Mouse (Mus musculus): Measurements from ENCODE around the gene Irs3. TPM values are rescaled to one million over a fixed set of nuclear protein-coding genes. Genes with fewer than 3 reads are reported as not detected.

Gene Irs3
- polyA plus RNA-seq, 2 experiments: 0.15 to 0.30 TPM

- Histone ChIP-seq H3K9ac (ENCODE audit: low read depth, low read length, severe bottlenecking) (no peak overlapping the region), H3K4me2 (replicated peaks; ENCODE audit: low read depth, low read length, severe bottlenecking) (no peak overlapping the region), H3K4me1 (ENCODE audit: control insufficient read depth, insufficient read depth, low read length) (peaks cover 10% of the 10 kb centered on the region), H3K27ac (replicated peaks; ENCODE audit: low read depth, low read length) (no peak overlapping the region), H3K27me3 (ENCODE audit: control insufficient read depth, insufficient read depth, low read length) (no peaks in the 10 kb centered on the region), H3K9me3 (ENCODE audit: control insufficient read depth, low read length) (no peaks in the 10 kb centered on the region), H3K4me3 (replicated peaks; ENCODE audit: low read length) (no peak overlapping the region), H3K36me3 (ENCODE audit: control insufficient read depth, insufficient read depth, low read length) (no peaks in the 10 kb centered on the region)
- TF ChIP-seq POLR2A (IDR thresholded peaks at IDR 0.05; ENCODE audit: borderline replicate concordance, extremely low read depth, insufficient read depth, insufficient read length): no peak
- 79% methylated on average over 6 of the region's 6 CpGs for WGBS
- ATAC-seq (ENCODE audit: low FRiP score, low read depth) (no peak), DNase-seq (ENCODE audit: low spot score) (no peak)
Measured at GRCm38 (mm10) chr5:137686127-137686790, 40.7 kb upstream of the Irs3 start.

GRCm38 (mm10) chr5:137685653-137686052 is 40.1 kb upstream of the Irs3 start:
- H3K4me2 ChIP-seq (replicated peaks; ENCODE audit: low read depth, low read length, severe bottlenecking): no peak overlapping the region
- TF ChIP-seq POLR2A (IDR thresholded peaks at IDR 0.05; ENCODE audit: borderline replicate concordance, extremely low read depth, insufficient read depth, insufficient read length): no peak
- H3K9ac ChIP-seq (ENCODE audit: low read depth, low read length, severe bottlenecking): no peak overlapping the region
- H3K27me3 ChIP-seq (ENCODE audit: control insufficient read depth, insufficient read depth, low read length): no peaks in the 10 kb centered on the region
- no peaks in the 10 kb centered on the region for H3K9me3 ChIP-seq (ENCODE audit: control insufficient read depth, low read length)
- ATAC-seq (ENCODE audit: low FRiP score, low read depth): no peak
- no peaks in the 10 kb centered on the region for H3K36me3 ChIP-seq (ENCODE audit: control insufficient read depth, insufficient read depth, low read length)
- no peak overlapping the region for H3K27ac ChIP-seq (replicated peaks; ENCODE audit: low read depth, low read length)
- WGBS: 88% methylated on average over 3 of the region's 3 CpGs
- peaks cover 10% of the 10 kb centered on the region for H3K4me1 ChIP-seq (ENCODE audit: control insufficient read depth, insufficient read depth, low read length)
- no peak for DNase-seq (ENCODE audit: low spot score)
- H3K4me3 ChIP-seq (replicated peaks; ENCODE audit: low read length): no peak overlapping the region

GRCm38 (mm10) chr5:137684294-137685123 is 39.0 kb upstream of the Irs3 start, which contains the start of gene Agfg2:
TSS of gene Agfg2 (minus strand) at chr5:137684726.
- no peaks in the 10 kb centered on the region for H3K9me3 ChIP-seq (ENCODE audit: control insufficient read depth, low read length)
- H3K4me2 ChIP-seq (replicated peaks; ENCODE audit: low read depth, low read length, severe bottlenecking): peak within 1 kb of the TSS; percentile 96
- WGBS: under 1% methylated on average over 54 of the region's 62 CpGs
- H3K27me3 ChIP-seq (ENCODE audit: control insufficient read depth, insufficient read depth, low read length): no peaks in the 10 kb centered on the region
- H3K4me3 ChIP-seq (replicated peaks; ENCODE audit: low read length): peak within 1 kb of the TSS; percentile 71
- DNase-seq (ENCODE audit: low spot score) (peak; percentile 99), ATAC-seq (ENCODE audit: low FRiP score, low read depth) (peak; percentile 100)
- H3K27ac ChIP-seq (replicated peaks; ENCODE audit: low read depth, low read length): no peak within 1 kb of the TSS
- peaks cover 10% of the 10 kb centered on the region for H3K4me1 ChIP-seq (ENCODE audit: control insufficient read depth, insufficient read depth, low read length)
- H3K36me3 ChIP-seq (ENCODE audit: control insufficient read depth, insufficient read depth, low read length): no peaks in the 10 kb centered on the region
- 0 out of 2 replicates have a peak, but pooled peaks have one; percentile 67 for TF ChIP-seq POLR2A (IDR thresholded peaks at IDR 0.05; ENCODE audit: borderline replicate concordance, extremely low read depth, insufficient read depth, insufficient read length)
- peak within 1 kb of the TSS; percentile 63 for H3K9ac ChIP-seq (ENCODE audit: low read depth, low read length, severe bottlenecking)

- Histone ChIP-seq H3K27me3 (ENCODE audit: control insufficient read depth, insufficient read depth, low read length) (no peaks in the 10 kb centered on the region), H3K27ac (replicated peaks; ENCODE audit: low read depth, low read length) (no peak overlapping the region), H3K4me3 (replicated peaks; ENCODE audit: low read length) (peak overlapping the region; percentile 71), H3K9me3 (ENCODE audit: control insufficient read depth, low read length) (no peaks in the 10 kb centered on the region), H3K36me3 (ENCODE audit: control insufficient read depth, insufficient read depth, low read length) (no peaks in the 10 kb centered on the region), H3K4me1 (ENCODE audit: control insufficient read depth, insufficient read depth, low read length) (peaks cover 10% of the 10 kb centered on the region), H3K9ac (ENCODE audit: low read depth, low read length, severe bottlenecking) (peak overlapping the region; percentile 63), H3K4me2 (replicated peaks; ENCODE audit: low read depth, low read length, severe bottlenecking) (peak overlapping the region; percentile 96)
- WGBS: 14% methylated on average over 28 of the region's 28 CpGs
- DNase-seq (ENCODE audit: low spot score) (no peak), ATAC-seq (ENCODE audit: low FRiP score, low read depth) (no peak)
- no peak for TF ChIP-seq POLR2A (IDR thresholded peaks at IDR 0.05; ENCODE audit: borderline replicate concordance, extremely low read depth, insufficient read depth, insufficient read length)
Measured at GRCm38 (mm10) chr5:137683388-137684293, 38.1 kb upstream of the Irs3 start.

GRCm38 (mm10) chr5:137682526-137682925 is 37.0 kb upstream of the Irs3 start:
- H3K4me2 ChIP-seq (replicated peaks; ENCODE audit: low read depth, low read length, severe bottlenecking): no peak overlapping the region
- H3K4me1 ChIP-seq (ENCODE audit: control insufficient read depth, insufficient read depth, low read length): peaks cover 10% of the 10 kb centered on the region
- no peak overlapping the region for H3K9ac ChIP-seq (ENCODE audit: low read depth, low read length, severe bottlenecking)
- DNase-seq (ENCODE audit: low spot score) (no peak), ATAC-seq (ENCODE audit: low FRiP score, low read depth) (no peak)
- no peaks in the 10 kb centered on the region for H3K27me3 ChIP-seq (ENCODE audit: control insufficient read depth, insufficient read depth, low read length)
- no peaks in the 10 kb centered on the region for H3K36me3 ChIP-seq (ENCODE audit: control insufficient read depth, insufficient read depth, low read length)
- no peak overlapping the region for H3K27ac ChIP-seq (replicated peaks; ENCODE audit: low read depth, low read length)
- H3K9me3 ChIP-seq (ENCODE audit: control insufficient read depth, low read length): no peaks in the 10 kb centered on the region
- no peak for TF ChIP-seq POLR2A (IDR thresholded peaks at IDR 0.05; ENCODE audit: borderline replicate concordance, extremely low read depth, insufficient read depth, insufficient read length)
- WGBS: 84% methylated on average over 6 of the region's 6 CpGs
- H3K4me3 ChIP-seq (replicated peaks; ENCODE audit: low read length): no peak overlapping the region

Measured in limb, embryonic 14.5 days (tissue).